Mouse (Mus musculus) forebrain, embryonic 13.5 days (tissue): ENCODE results near the gene Spire2. TPM values are rescaled to one million over a fixed set of nuclear protein-coding genes. Genes with fewer than 3 reads are reported as not detected.

ENCODE experiments used
- ATAC-seq: fragments of 200-750 bp; cut with Nextera tagmentation; 2 replicates; pipeline ENCODE4 v1.8.0; 2017
- H3K27ac ChIP-seq: fragments of 300-500 bp; sonication (generic); 2 replicates; pipeline ENCODE4 v1.5.1; 2015; ENCODE audit warnings: inconsistent platforms, mild to moderate bottlenecking, moderate library complexity
- H3K27me3 ChIP-seq: fragments of 300-500 bp; sonication (generic); 2 replicates; pipeline ENCODE4 v1.6.1; 2015; ENCODE audit warnings: mild to moderate bottlenecking, inconsistent platforms
- H3K36me3 ChIP-seq: fragments of 300-500 bp; sonication (generic); 2 replicates; pipeline ENCODE4 v1.6.1; 2015; ENCODE audit warnings: mild to moderate bottlenecking, inconsistent platforms; ENCODE audit not compliant: poor library complexity, severe bottlenecking
- H3K4me1 ChIP-seq: fragments of 300-500 bp; sonication (generic); 2 replicates; pipeline ENCODE4 v1.6.1; 2015; ENCODE audit warnings: inconsistent platforms
- H3K4me2 ChIP-seq: fragments of 300-500 bp; sonication (generic); 2 replicates; pipeline ENCODE4 v1.6.1; 2015; ENCODE audit warnings: inconsistent platforms, mild to moderate bottlenecking, moderate library complexity
- H3K4me3 ChIP-seq: fragments of 300-500 bp; sonication (generic); 2 replicates; pipeline ENCODE4 v1.5.1; 2015; ENCODE audit warnings: mild to moderate bottlenecking, inconsistent platforms
- H3K9ac ChIP-seq: fragments of 300-500 bp; sonication (generic); 2 replicates; pipeline ENCODE4 v1.6.1; 2015; ENCODE audit warnings: mild to moderate bottlenecking, inconsistent platforms
- H3K9me3 ChIP-seq: fragments of 300-500 bp; sonication (generic); replicated peaks from 2 replicates; pipeline ENCODE4 v1.6.1; 2016; ENCODE audit warnings: inconsistent platforms
- WGBS: fragments of 180-500 bp; shearing (Covaris S2); methylation state at CpG from one replicate; pipeline ENCODE4 v1.1.7; 2015; 5-methylcytosine and 5-hydroxymethylcytosine counted together
- polyA plus RNA-seq: library from polyadenylated mRNA; unstranded; fragments of >200 nt; fragmentation: Nextera tagmentation; extraction: Ambion mirVana; gene quantifications from 2 replicates; pipeline ENCODE4 v1.2.1, GENCODE M21; 2015

The Spire2 gene
- polyA plus RNA-seq, 1 experiment from 2014 or later = 21.3 TPM

DNA sequence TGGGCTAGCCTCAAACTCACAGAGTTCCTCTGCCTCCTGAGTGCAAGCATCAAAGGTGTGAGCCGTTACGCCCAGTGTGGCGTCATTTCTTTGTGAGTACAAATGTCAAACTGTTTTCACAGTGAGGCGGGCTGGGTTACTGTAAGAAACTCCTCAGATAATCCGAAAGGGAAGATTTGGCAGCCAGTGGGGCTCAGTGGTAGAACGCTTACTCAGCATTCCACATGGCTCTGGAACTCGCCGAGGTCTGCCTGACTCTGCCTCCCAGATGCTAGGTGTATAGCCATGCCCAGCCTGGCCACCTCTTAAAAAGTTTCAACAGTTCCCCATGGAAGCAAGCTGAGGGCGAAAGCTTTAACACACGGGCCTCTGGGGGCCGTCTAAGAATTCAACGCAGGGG is 19.6 kb downstream of the Spire2 start:
- Histone ChIP-seq H3K4me3 (no peak overlapping the region), H3K27ac (no peak overlapping the region), H3K36me3 (peaks cover 24% of the 10 kb centered on the region), H3K9me3 (no peaks in the 10 kb centered on the region), H3K9ac (no peak overlapping the region), H3K4me2 (no peak overlapping the region), H3K4me1 (peaks cover 12% of the 10 kb centered on the region; the same call in 1 of the 2 replicates), H3K27me3 (no peaks in the 10 kb centered on the region)
- no peak for ATAC-seq
- 88% methylated on average over 12 of the region's 12 CpGs for WGBS

DNA sequence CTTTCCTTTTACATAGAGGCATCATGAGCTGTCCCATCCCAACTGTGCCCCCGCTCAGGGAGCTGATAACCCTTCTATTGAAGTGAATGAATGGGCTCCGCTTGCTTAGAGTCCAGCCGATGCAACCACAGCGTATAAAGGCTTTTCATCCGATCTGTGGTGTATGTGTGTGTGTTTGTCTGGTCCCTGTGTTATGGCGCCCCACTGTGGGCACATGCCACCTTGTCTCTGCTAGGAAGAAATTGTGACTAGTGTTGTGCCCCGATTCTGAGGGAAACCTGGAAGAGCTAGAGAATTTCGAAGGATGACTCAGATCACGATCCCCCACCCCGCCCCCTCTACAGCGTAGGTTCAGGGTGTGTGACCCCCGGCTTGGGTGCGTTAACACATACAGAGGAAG is 20.3 kb downstream of the Spire2 start:
- no peak overlapping the region for H3K27ac ChIP-seq
- H3K27me3 ChIP-seq = no peaks in the 10 kb centered on the region
- H3K9me3 ChIP-seq = no peaks in the 10 kb centered on the region
- 54% methylated on average over 13 of the region's 13 CpGs for WGBS
- peaks cover 12% of the 10 kb centered on the region; the same call in 1 of the 2 replicates for H3K4me1 ChIP-seq
- no peak overlapping the region for H3K4me3 ChIP-seq
- H3K9ac ChIP-seq = no peak overlapping the region
- peaks cover 29% of the 10 kb centered on the region for H3K36me3 ChIP-seq
- no peak overlapping the region for H3K4me2 ChIP-seq
- 0 out of 2 replicates have a peak, but pooled peaks have one; percentile 21 for ATAC-seq

DNA sequence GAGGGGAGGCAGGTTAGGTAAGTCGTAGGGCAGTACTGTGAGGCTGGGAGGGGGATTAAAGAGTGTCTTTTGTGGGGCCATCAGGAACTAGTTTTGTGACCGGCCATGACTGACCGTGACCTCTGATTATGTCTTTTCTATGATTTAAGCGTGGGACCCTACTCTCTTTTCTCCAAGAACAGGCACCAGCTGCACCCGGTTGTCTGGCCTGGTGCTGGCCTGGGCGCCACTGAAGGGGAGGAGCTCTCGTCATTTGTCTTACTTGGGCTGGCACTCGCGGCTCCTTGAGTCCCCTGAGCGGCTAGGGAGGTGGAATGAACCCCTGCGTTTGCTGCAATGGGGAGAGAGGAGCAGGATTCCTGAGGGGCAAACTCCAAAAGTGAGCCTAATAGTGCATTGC is 20.7 kb downstream of the Spire2 start:
- no peak overlapping the region for H3K4me2 ChIP-seq
- no peak overlapping the region for H3K4me3 ChIP-seq
- 54% methylated on average over 11 of the region's 11 CpGs for WGBS
- peaks cover 26% of the 10 kb centered on the region for H3K36me3 ChIP-seq
- ATAC-seq = no peak
- no peaks in the 10 kb centered on the region for H3K9me3 ChIP-seq
- H3K9ac ChIP-seq = no peak overlapping the region
- no peak overlapping the region for H3K27ac ChIP-seq
- peaks cover 9% of the 10 kb centered on the region; the same call in 1 of the 2 replicates for H3K4me1 ChIP-seq
- no peaks in the 10 kb centered on the region for H3K27me3 ChIP-seq

DNA sequence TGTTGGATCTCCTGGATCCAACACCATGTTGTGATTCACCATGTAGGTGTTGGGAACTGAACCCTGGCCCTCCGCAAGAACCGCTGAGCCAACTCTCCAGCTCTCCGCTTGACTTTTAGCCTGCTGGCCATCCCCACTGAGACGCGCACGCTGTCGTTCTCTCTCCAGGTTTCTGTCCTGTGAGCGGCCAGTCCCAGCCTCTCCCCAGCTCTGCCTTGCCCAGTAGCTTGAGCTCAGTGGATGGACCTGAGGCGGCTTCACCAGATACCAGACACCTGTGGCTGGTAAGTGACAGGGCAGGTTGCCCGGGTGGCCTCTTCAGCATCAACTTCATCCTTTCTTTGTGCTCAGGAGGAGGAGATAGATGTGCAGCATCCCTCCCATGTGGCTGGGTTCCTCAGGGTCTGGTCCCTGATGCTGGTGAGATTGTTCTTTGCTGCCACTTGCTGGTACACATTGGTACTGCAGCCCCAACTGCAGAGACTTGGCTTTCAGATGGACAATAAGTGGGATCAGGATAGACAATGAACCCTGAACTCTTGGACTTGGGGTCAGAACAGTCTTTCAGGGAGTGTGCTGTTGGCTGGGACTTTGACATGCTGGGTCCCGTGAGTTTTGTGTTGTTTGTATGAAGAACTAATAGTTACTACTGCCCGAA is 28.7 kb downstream of the Spire2 start:
- H3K9ac ChIP-seq = no peak overlapping the region; the same call in 1 of the 2 replicates
- H3K36me3 ChIP-seq = peaks cover 67% of the 10 kb centered on the region
- ATAC-seq = peak; percentile 81

DNA sequence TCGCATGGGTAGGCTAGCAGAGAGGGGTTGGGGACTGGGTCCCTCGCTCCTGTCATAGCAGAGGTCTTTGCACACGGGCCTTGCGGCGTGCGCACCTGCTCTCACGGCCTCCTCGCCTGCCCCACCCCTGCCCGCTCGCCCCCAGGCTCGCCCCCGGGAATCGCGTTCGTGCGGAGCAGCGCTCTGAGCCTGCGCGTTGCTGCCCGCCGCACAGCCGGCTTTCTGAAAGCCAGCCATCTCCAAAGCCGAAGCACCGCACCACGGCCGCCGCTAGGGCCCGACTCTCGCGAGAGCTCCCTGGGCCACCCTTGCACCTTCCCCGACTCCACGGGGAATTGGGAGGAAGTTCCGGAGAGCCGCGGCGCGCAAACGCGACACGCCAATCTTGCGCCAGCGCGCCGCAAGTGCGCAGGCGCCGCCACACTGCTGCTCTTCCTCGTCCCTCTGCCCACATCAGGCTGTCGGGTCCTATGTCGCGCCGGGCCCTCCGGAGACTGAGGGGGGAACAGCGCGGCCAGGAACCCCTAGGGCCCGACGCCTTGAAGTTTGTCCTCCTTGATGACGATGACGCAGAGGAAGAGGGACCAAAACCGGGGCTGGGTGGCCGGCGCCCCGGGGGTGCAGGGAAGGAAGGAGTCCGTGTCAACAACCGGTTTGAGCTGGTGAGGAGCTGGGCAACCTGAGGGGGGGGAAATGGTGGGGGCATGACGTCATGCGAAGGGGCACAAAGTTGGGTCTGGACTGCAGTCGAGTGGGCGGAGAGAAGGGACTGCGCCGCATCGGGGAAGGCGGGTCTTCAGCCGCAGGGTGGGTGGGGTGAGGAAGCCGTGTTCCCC is 41.1 kb downstream of the Spire2 start, which contains the start of gene Tcf25:
Gene Tcf25 (plus strand): TSS at position 351 of the 836 bp plus-strand sequence.
- Histone ChIP-seq H3K4me3 (peak within 1 kb of the TSS; percentile 66), H3K9me3 (no peaks in the 10 kb centered on the region), H3K36me3 (peaks cover 20% of the 10 kb centered on the region; the same call in 1 of the 2 replicates), H3K27me3 (no peaks in the 10 kb centered on the region), H3K4me1 (peaks cover 29% of the 10 kb centered on the region), H3K4me2 (peak within 1 kb of the TSS; percentile 77), H3K27ac (peak within 1 kb of the TSS; percentile 95), H3K9ac (peak within 1 kb of the TSS; percentile 82)
- WGBS = under 1% methylated on average over 75 of the region's 75 CpGs
- peak; percentile 96 for ATAC-seq

More for the DNA sequence above, 28.7 kb downstream of the Spire2 start:
- WGBS = 32% methylated on average over 12 of the region's 12 CpGs
- Histone ChIP-seq H3K27ac (0 out of 2 replicates have a peak overlapping the region, but pooled peaks have one; percentile 2), H3K4me1 (no peaks in the 10 kb centered on the region), H3K4me3 (no peak overlapping the region), H3K4me2 (no peak overlapping the region), H3K9me3 (no peaks in the 10 kb centered on the region), H3K27me3 (no peaks in the 10 kb centered on the region)

DNA sequence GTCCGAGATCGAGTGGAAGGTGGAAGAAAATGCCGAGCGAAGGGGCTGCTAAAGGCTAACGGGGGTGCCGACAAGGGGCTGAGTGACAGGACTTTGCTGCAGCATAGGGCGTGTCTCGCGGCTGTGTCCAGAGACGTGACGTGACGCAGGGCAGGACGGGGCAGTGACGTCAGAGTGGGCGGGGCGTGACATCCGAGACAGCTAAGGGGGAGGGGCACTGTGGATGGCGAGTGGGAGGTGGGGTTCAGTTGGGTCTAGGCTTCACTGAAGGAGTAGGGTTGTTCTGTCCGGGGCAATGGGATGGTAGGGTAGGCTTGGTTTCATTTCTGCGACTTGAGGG is 41.7 kb downstream of the Spire2 start:
- peak; percentile 76 for ATAC-seq
- Histone ChIP-seq H3K9ac (peak overlapping the region; percentile 82), H3K4me1 (peaks cover 29% of the 10 kb centered on the region), H3K27ac (peak overlapping the region; percentile 95), H3K9me3 (no peaks in the 10 kb centered on the region), H3K4me3 (peak overlapping the region; percentile 66), H3K36me3 (peaks cover 14% of the 10 kb centered on the region; the same call in 1 of the 2 replicates), H3K4me2 (peak overlapping the region; percentile 77), H3K27me3 (no peaks in the 10 kb centered on the region)
- 1% methylated on average over 20 of the region's 20 CpGs for WGBS

DNA sequence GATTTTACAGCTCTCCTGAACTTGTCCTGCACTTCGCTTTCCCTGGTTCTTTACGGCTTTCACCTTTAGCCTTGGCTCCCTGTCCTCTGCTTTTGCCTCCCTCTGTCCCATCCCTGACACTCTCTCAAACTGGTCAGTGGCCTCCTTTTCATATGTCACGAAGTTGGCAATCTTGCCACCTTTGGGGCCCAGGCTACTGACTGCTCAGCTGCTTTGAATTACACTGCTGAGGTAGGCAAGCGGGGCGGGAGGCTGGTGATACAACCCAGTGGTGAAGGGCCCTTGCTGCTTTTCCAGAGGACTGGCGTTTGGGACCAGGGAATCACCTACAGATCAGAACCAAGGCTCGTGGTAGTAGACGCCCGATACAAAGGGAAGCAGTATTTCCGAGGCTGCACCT is 43.2 kb downstream of the Spire2 start:
- Histone ChIP-seq H3K27ac (no peak overlapping the region), H3K9ac (peak overlapping the region; percentile 45; the same call in 1 of the 2 replicates), H3K27me3 (no peaks in the 10 kb centered on the region), H3K9me3 (no peaks in the 10 kb centered on the region), H3K4me1 (peaks cover 29% of the 10 kb centered on the region), H3K36me3 (peaks cover 5% of the 10 kb centered on the region; the same call in 1 of the 2 replicates), H3K4me2 (peak overlapping the region; percentile 7; the same call in 1 of the 2 replicates), H3K4me3 (no peak overlapping the region)
- 82% methylated on average over 10 of the region's 10 CpGs for WGBS
- ATAC-seq = no peak

DNA sequence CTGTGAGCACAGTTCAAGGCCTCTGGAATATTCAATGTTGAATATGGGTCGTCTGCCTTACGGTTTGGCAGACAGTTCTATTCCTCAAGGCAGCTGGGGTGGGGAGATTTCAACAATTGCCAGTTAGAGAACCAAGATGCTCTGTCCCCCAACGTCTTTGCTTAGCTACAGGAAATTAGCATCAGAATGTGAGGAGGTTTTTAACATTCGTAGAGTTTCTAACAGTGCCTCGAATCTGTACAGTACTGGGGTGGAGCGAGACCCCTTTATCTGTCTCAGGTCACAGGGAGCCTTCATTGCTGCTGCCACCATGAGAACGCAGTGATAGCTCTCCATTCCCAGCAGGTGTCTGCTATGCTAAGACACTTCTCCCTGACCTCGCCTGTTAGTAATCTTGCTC is 43.6 kb downstream of the Spire2 start:
- ATAC-seq = no peak
- no peak overlapping the region for H3K27ac ChIP-seq
- peaks cover 10% of the 10 kb centered on the region for H3K36me3 ChIP-seq
- peaks cover 29% of the 10 kb centered on the region for H3K4me1 ChIP-seq
- peak overlapping the region; percentile 45; the same call in 1 of the 2 replicates for H3K9ac ChIP-seq
- no peaks in the 10 kb centered on the region for H3K9me3 ChIP-seq
- 56% methylated on average over 8 of the region's 8 CpGs for WGBS
- no peaks in the 10 kb centered on the region for H3K27me3 ChIP-seq
- H3K4me3 ChIP-seq = no peak overlapping the region
- peak overlapping the region; percentile 7; the same call in 1 of the 2 replicates for H3K4me2 ChIP-seq

DNA sequence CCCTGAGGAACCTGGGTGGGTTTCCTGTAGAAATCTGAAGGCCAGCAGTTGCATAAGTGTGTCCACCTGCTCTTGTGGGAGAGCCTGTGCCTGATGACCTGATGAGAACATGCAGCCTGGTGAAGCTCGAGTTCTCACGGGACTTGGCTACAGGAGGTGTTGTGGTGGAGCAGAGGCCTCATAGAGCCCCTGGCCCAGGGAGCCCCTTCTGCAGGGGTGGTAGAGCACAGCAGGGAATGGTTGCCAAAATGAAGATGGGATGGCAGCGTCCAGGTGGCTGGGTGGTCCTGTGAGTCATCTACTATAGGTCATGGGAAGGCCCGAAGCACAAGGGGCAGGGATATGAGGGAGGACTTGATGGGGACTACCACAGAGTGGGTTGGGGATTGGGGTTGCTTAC is 49.2 kb downstream of the Spire2 start:
- H3K9me3 ChIP-seq = no peaks in the 10 kb centered on the region
- WGBS = 91% methylated on average over 4 of the region's 4 CpGs
- peaks cover 58% of the 10 kb centered on the region for H3K36me3 ChIP-seq

DNA sequence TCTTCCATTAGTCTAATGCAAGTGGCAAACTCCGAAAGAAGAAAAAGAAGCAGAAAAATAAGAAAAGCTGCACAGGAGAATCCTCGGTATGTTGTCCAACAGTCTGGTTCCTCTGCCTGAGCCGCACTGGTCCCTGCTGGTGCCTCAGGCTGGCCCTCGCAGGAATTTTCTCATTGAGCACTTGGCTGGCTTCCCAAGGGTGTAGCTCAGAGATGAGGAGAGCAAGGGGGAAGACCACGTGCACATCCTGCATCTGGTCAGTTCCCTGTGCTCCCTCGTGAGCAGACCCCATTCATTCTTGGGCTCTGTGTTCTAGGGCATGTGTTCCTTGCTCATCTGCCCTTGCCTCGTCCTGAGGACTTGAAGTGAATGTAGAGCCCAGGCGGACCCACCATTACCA is 50.0 kb downstream of the Spire2 start:
- Histone ChIP-seq H3K36me3 (peaks cover 66% of the 10 kb centered on the region), H3K4me1 (no peaks in the 10 kb centered on the region), H3K27me3 (no peaks in the 10 kb centered on the region), H3K27ac (no peak overlapping the region), H3K9ac (no peak overlapping the region), H3K9me3 (no peaks in the 10 kb centered on the region), H3K4me3 (no peak overlapping the region), H3K4me2 (no peak overlapping the region)
- no peak for ATAC-seq
- 90% methylated on average over 8 of the region's 8 CpGs for WGBS

More for the DNA sequence above, 49.2 kb downstream of the Spire2 start:
- Histone ChIP-seq H3K27ac (no peak overlapping the region), H3K27me3 (no peaks in the 10 kb centered on the region), H3K4me2 (no peak overlapping the region), H3K4me3 (no peak overlapping the region), H3K9ac (no peak overlapping the region), H3K4me1 (no peaks in the 10 kb centered on the region)
- no peak for ATAC-seq

DNA sequence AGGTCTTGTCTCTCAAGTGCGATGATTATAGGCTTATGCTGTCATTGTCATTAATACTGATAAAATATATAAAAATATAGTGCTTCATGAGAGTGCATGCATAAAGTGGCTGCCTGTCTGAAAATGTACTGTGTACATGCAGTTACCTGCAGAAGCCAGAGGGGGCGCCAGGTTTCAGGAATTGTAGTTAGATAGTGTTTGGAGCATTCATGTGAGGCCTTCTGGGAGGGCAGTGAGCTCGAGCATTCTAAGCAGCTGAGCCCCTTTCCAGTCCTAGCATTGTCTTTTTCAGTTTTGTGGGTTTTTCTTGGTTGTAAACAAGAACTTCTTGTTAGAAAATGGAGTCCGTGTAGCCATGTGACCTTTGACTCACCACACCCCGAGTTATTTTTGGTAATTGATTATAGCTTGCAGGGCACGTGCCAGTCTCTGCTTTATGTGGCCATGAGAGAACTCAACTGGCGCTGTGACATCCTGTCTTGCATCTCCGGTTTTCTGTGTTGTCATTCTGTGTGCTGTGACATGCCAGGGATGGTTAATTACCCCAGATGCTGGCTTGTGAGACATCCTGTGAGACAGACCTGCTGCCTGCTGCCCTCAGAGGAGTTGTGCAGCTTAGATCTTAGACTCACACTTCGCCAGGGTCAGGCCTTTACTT is 52.5 kb downstream of the Spire2 start:
- H3K4me2 ChIP-seq = no peak overlapping the region
- no peaks in the 10 kb centered on the region for H3K4me1 ChIP-seq
- 0 out of 2 replicates have a peak overlapping the region, but pooled peaks have one; percentile 5 for H3K9ac ChIP-seq
- H3K27ac ChIP-seq = no peak overlapping the region
- H3K9me3 ChIP-seq = no peaks in the 10 kb centered on the region
- peaks cover 91% of the 10 kb centered on the region for H3K36me3 ChIP-seq
- no peak overlapping the region for H3K4me3 ChIP-seq
- no peak for ATAC-seq
- no peaks in the 10 kb centered on the region for H3K27me3 ChIP-seq
- 72% methylated on average over 9 of the region's 9 CpGs for WGBS

DNA sequence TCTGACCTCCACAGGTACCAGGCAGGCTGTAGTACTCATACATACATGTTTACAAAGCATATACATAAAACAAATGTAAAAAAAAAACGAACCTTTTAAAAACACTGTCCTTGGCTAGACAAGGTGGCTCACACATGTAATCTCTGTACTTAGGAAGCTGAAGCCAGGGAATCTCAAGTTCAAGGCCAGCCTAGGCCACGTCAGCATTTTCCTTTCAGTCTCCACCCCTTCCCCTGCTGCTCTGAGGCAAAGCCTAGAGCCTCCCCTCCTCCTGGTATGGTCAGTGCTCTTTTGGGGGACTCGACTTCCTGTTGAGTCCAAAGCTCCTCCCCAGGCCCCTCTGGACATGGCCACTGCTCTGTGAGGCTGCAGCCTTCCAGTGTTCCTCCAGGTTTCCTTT is 54.5 kb downstream of the Spire2 start:
- H3K27me3 ChIP-seq = no peaks in the 10 kb centered on the region
- no peaks in the 10 kb centered on the region for H3K9me3 ChIP-seq
- no peaks in the 10 kb centered on the region for H3K4me1 ChIP-seq
- 86% methylated on average over 3 of the region's 3 CpGs for WGBS
- H3K27ac ChIP-seq = no peak overlapping the region
- no peak overlapping the region for H3K4me2 ChIP-seq
- ATAC-seq = no peak
- H3K9ac ChIP-seq = no peak overlapping the region
- no peak overlapping the region for H3K4me3 ChIP-seq
- H3K36me3 ChIP-seq = peaks cover 99% of the 10 kb centered on the region
